Mouse (Mus musculus) kidney, adult 2 months (tissue): ENCODE measurements around the gene Jade2. TPM values are rescaled to one million over a fixed set of nuclear protein-coding genes. Genes with fewer than 3 reads are reported as not detected.
A peak's percentile ranks its signal among the peaks of the same experiment; 100 is the strongest.

ENCODE experiments used
- DNase-seq: peaks from one replicate; pipeline ENCODE4 v3.0.0; 2021
- H3K27ac ChIP-seq: fragments of 200-500 bp; 2 replicates; pipeline ENCODE4 v1.5.1; 2012; ENCODE audit warnings: low read depth, low read length, control low read depth, inconsistent platforms; ENCODE audit not compliant: insufficient read depth
- H3K27me3 ChIP-seq: fragments of 200-500 bp; replicated peaks from 2 replicates; pipeline ENCODE4 v1.6.1; 2012; ENCODE audit warnings: mild to moderate bottlenecking, moderate library complexity, low read length, inconsistent platforms; ENCODE audit not compliant: control insufficient read depth, insufficient read depth
- H3K36me3 ChIP-seq: fragments of 200-500 bp; 2 replicates; pipeline ENCODE4 v1.6.1; 2012; ENCODE audit warnings: mild to moderate bottlenecking, moderate library complexity, low read length, inconsistent platforms; ENCODE audit not compliant: control insufficient read depth, insufficient read depth
- H3K4me1 ChIP-seq: fragments of 200-500 bp; 2 replicates; pipeline ENCODE4 v1.6.1; 2011; ENCODE audit warnings: low read length; ENCODE audit not compliant: control insufficient read depth, insufficient read depth
- H3K4me3 ChIP-seq: fragments of 200-500 bp; 2 replicates; pipeline ENCODE4 v1.5.1; 2011; ENCODE audit warnings: mild to moderate bottlenecking, low read depth, low read length, control low read depth; ENCODE audit not compliant: insufficient read depth
- CTCF ChIP-seq: fragments of 200-500 bp; conservative IDR thresholded peaks from 2 replicates; pipeline ENCODE4 v1.5.1; 2011; ENCODE audit warnings: low read depth, mild to moderate bottlenecking, control low read depth, low read length, moderate library complexity, mixed read lengths; ENCODE audit not compliant: insufficient read depth, insufficient read length
- POLR2A ChIP-seq: fragments of 200-500 bp; IDR thresholded peaks from one replicate; pipeline ENCODE4 v1.6.1; 2011; ENCODE audit warnings: low read depth, low read length, control low read depth
- WGBS: fragments of 180-500 bp; shearing (Covaris S2); methylation state at CpG from one replicate; pipeline ENCODE4 v1.1.7; 2018; 5-methylcytosine and 5-hydroxymethylcytosine counted together
- polyA plus RNA-seq: library from polyadenylated mRNA; depleted of rRNA; stranded (reverse); fragments of >200 nt; gene quantifications from 2 replicates; pipeline ENCODE4 v1.2.3, GENCODE M21; 2012

Gene Jade2
- polyA plus RNA-seq, 1 experiment: 13.4 TPM

- WGBS: 63% methylated on average over 1 of the region's 1 CpGs
- Histone ChIP-seq H3K4me3 (no peak overlapping the region), H3K36me3 (no peaks in the 10 kb centered on the region), H3K27ac (no peak overlapping the region), H3K4me1 (no peaks in the 10 kb centered on the region), H3K27me3 (no peaks in the 10 kb centered on the region)
- no peak for DNase-seq
- TF ChIP-seq CTCF (no peak), POLR2A (no peak)
Observed at GRCm38 (mm10) chr11:51884092-51884491, 26.6 kb upstream of the Jade2 start.

- Histone ChIP-seq H3K36me3 (no peaks in the 10 kb centered on the region), H3K27me3 (no peaks in the 10 kb centered on the region), H3K4me3 (no peak overlapping the region), H3K27ac (no peak overlapping the region), H3K4me1 (no peaks in the 10 kb centered on the region)
- TF ChIP-seq CTCF (no peak), POLR2A (no peak)
- 20% methylated on average over 5 of the region's 5 CpGs for WGBS
- DNase-seq: peak; percentile 85
Observed at GRCm38 (mm10) chr11:51883670-51884069, 26.2 kb upstream of the Jade2 start.

GRCm38 (mm10) chr11:51881776-51882175 lies 24.3 kb upstream of the Jade2 start:
- Histone ChIP-seq H3K27me3 (no peaks in the 10 kb centered on the region), H3K4me1 (no peaks in the 10 kb centered on the region), H3K4me3 (no peak overlapping the region), H3K27ac (no peak overlapping the region), H3K36me3 (no peaks in the 10 kb centered on the region)
- TF ChIP-seq POLR2A (no peak), CTCF (no peak)
- 91% methylated on average over 7 of the region's 7 CpGs for WGBS
- no peak for DNase-seq

DNA sequence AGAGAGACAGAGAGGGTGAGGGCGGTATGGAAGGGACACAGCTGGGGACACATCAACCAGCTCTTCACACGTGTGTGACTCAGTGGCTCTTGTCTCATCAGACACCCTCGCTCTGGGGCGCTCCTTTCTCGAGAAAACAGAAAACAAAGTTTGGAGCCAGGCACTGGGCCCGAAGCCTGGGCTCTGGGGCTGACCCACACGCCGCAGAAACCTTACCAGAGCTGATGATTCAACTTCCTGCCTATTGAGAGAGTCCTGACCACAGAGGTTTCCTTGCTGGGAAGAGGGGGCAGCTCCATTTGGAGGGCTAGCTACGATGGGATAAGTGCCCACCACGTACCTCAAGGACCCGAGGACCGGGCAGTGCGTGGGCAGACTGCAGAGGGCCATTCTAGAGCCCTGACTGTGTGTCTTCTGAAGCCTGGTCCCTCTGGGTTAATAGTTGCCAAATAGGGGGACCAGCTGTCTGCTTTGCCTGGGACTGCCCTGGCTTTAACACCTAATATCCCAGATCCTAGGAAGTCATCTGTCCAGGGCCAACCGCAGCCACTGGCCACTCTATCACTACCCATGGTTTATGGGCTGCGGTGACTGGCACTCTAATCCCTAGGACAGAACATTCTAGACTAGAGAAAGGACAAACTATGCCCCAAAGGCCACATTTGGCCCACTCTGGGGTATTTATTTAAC lies 23.7 kb upstream of the Jade2 start:
- no peak overlapping the region for H3K27ac ChIP-seq
- H3K36me3 ChIP-seq: no peaks in the 10 kb centered on the region
- no peak overlapping the region for H3K4me3 ChIP-seq
- H3K4me1 ChIP-seq: no peaks in the 10 kb centered on the region; the same call in 1 of the 2 replicates
- H3K27me3 ChIP-seq: no peaks in the 10 kb centered on the region
- WGBS: 82% methylated on average over 15 of the region's 15 CpGs
- DNase-seq: no peak
- TF ChIP-seq POLR2A: no peak
- no peak for TF ChIP-seq CTCF

DNA sequence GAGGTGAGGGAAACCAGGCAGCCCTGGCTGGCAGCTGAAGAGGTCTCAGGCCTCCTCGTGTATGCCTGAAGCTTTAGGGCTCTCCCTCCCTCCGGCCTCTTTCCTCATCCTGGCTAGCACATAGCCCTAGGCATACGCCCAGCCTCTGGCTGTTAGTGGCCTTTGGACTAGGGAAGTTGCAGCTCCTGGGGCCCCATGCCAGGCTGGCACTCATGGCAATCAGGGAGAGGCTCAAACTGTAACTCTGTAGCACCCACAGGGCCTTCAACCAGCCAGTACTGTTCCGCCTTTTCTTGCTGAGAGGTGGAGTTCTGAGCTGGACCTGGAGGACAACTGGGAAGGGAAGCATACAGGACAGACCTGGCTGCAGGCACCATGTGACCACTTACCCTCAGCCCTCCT lies 19.5 kb upstream of the Jade2 start:
- Histone ChIP-seq H3K27me3 (no peaks in the 10 kb centered on the region), H3K27ac (peak overlapping the region; percentile 79), H3K4me3 (no peak overlapping the region), H3K4me1 (peaks cover 4% of the 10 kb centered on the region), H3K36me3 (no peaks in the 10 kb centered on the region)
- WGBS: 63% methylated on average over 4 of the region's 4 CpGs
- TF ChIP-seq POLR2A (peak; percentile 28), CTCF (no peak)
- peak; percentile 96 for DNase-seq

DNA sequence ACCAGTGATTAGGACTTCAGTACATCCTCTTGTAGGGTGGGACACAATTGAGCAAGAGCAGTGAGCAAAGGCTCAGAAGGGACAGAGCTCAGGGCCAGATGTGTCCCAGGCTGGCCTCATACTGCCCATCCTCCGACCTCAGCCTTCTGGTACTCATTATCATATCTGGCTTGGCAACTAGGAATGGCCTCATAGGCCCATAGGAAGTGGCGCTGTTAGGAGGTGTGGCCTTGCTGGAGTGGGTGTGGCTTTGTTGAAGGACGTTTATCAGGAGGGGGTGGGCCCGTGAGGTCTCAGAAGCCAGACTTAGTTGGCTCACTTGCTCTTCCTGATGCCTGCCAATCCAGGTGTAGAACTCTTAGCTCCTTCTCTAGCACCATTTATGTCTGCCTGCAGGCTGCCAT lies 18.3 kb upstream of the Jade2 start:
- no peak overlapping the region for H3K27ac ChIP-seq
- H3K4me3 ChIP-seq: no peak overlapping the region
- TF ChIP-seq POLR2A: no peak
- 42% methylated on average over 4 of the region's 4 CpGs for WGBS
- H3K27me3 ChIP-seq: no peaks in the 10 kb centered on the region
- no peak for DNase-seq
- H3K36me3 ChIP-seq: no peaks in the 10 kb centered on the region
- peaks cover 4% of the 10 kb centered on the region for H3K4me1 ChIP-seq

GRCm38 (mm10) chr11:51875086-51875485 lies 17.6 kb upstream of the Jade2 start:
- DNase-seq: peak; percentile 61

More at GRCm38 (mm10) chr11:51875086-51875485, 17.6 kb upstream of the Jade2 start:
- TF ChIP-seq CTCF: no peak
- no peak for TF ChIP-seq POLR2A
- Histone ChIP-seq H3K4me1 (peaks cover 4% of the 10 kb centered on the region), H3K4me3 (no peak overlapping the region), H3K27ac (no peak overlapping the region), H3K27me3 (no peaks in the 10 kb centered on the region), H3K36me3 (no peaks in the 10 kb centered on the region)
- WGBS: 63% methylated on average over 1 of the region's 1 CpGs
